Mouse (Mus musculus): Measurements from ENCODE around the gene B430306N03Rik.
"Not testable (repeated sequence)": the region's sequence is repeated elsewhere in the genome, so short reads cannot be mapped to it uniquely, and the experiment has no call there.

B430306N03Rik gene

GRCm38 (mm10) chr17:48312124-48312523 lies 3.8 kb upstream of the B430306N03Rik start:
- no peak for DNase-seq (ENCODE audit: low spot score in 2 of 2)

DNA sequence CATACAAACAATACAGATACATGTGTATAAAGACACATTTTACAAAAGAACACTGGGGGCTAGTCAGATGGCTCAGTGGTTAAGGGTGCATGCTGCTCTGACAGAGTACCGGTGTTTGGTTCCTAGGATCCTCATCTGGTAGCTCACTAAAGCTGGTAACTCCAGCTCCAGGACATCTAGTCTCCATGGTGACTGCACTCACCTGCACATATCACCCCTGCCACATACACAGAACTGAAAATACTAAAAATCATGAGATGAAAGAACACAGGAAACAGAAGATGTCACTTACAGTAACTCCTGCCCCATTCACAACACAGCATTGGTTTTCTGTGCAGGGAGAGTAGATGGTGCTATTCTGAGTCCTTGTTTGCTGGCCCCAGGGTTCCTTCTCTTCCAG lies 2.7 kb downstream of the B430306N03Rik start:
- no peak for DNase-seq (ENCODE audit: low spot score in 2 of 2)

DNA sequence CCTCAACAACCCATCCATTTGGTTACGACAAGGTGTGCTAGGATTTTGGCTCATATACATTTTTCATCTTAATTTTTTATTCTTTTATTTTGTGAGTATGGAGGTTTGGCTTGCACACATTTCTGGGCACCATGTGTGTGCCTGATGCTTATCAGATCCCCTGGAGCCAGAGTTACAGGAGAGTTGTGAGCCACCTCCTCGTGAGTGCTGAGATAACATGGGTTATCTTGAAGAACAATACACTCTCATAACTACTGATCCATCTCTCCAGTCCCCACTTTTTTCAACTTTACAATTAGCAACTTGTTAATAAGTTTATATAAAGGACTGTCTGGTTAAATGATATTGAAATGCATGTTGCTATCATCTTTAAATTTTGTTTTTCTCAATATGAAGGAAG lies 5.3 kb downstream of the B430306N03Rik start:
- no peak for DNase-seq (ENCODE audit: low spot score in 2 of 2)

- no peak for DNase-seq (ENCODE audit: low spot score in 2 of 2)
These were observed 7.3 kb downstream of the B430306N03Rik start for GRCm38 (mm10) chr17:48323236-48323635.

GRCm38 (mm10) chr17:48324258-48324657 lies 8.3 kb downstream of the B430306N03Rik start:
- no peak for DNase-seq (ENCODE audit: low spot score in 2 of 2)

- no peak for DNase-seq (ENCODE audit: low spot score in 2 of 2)
These were observed 9.2 kb downstream of the B430306N03Rik start for GRCm38 (mm10) chr17:48325093-48325492.

- no peak for DNase-seq (ENCODE audit: low spot score in 2 of 2)
These were observed 9.7 kb downstream of the B430306N03Rik start for GRCm38 (mm10) chr17:48325638-48326037.

- peak; percentile 22 to 37 for DNase-seq (ENCODE audit: low spot score in 2 of 2)
These were observed 10.7 kb downstream of the B430306N03Rik start for GRCm38 (mm10) chr17:48326656-48327055.

DNA sequence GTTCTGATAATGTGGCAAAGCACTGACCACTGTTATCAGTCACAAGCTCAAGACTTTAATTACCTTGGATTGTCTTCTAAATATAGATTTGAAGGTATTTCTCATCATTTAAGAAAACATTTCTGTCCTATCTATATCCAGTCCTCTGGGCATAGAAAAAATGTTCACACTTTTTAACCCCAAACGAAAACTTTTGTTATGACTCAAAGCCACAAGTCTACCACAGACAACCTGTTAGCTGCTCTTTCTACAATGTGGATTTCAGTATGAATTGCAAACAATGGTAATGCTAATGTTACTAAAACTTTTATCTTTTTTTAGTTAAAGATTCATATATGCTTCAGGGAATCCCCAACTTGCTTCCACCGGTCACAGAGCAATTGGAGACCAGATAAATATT lies 16.6 kb downstream of the B430306N03Rik start:
- no peak for DNase-seq (ENCODE audit: low spot score in 2 of 2)

- DNase-seq (ENCODE audit: low spot score in 2 of 2), result no peak
These were observed 18.2 kb downstream of the B430306N03Rik start for GRCm38 (mm10) chr17:48334186-48334585.

GRCm38 (mm10) chr17:48336857-48337256 lies 20.9 kb downstream of the B430306N03Rik start:
- DNase-seq (ENCODE audit: low spot score in 2 of 2), result peak; percentile 84 to 87

GRCm38 (mm10) chr17:48340267-48340666 lies 24.3 kb downstream of the B430306N03Rik start:
- no peak for DNase-seq (ENCODE audit: low spot score in 2 of 2)

DNA sequence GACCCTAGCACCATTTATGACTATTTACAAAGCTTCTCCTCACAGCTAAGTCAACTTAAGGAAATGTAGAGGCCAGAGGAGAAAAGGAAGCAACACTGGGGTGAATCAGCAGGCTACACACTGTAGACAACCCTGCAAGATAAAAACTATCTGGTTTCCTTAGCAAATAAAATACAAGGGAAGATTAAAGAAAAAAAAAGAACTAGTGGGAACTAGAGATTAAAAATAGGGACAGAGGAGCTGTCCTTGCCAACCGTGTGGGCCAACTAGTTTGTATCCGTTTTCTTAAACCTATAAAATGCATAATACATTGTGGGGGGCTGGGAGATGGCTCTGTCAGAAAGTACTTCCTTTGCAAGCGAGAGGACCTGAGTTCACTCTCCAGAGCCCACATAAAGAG lies 26.0 kb downstream of the B430306N03Rik start:
- DNase-seq (ENCODE audit: low spot score in 2 of 2), result no peak

- DNase-seq (ENCODE audit: low spot score in 2 of 2), result no peak
These were observed 27.1 kb downstream of the B430306N03Rik start for GRCm38 (mm10) chr17:48343065-48343464.

DNA sequence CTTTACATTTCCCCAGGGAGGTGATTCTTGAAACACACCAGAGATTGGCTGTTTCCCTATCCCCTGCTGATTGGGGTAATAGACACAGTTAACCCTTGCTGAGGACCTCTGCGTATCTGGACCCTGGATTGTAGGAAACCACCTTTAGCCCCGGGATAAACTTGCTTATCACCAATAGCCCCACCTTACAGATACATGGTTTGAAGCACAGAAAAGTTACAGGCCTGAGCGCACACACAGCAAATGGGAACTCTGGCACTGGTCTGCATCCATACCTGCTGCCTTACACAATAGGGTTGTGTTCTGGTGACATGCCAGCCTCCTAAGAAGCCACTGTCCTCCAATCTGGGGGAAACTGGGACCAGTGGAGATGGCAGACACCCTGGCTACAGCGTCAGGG lies 29.9 kb downstream of the B430306N03Rik start:
- no peak for DNase-seq (ENCODE audit: low spot score in 2 of 2)

DNA sequence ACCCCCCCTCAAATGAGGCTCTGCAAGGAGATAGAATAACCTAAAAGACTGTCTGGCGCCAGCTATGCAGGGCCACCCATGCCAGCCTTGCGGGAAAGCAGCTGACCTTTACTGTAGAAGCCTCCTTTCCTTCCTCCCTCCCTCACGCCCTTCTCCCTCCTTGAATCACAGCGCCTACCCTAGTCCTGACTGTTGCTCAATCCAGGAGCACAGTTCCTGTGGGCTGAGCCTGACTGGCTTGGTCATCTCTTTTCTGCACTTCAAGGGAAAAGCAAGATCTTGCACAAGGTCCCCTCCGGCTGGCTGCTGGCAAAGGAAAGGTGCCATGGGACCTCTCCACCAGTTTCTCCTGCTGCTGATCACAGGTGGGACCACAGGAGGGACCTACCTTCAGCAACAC lies 30.3 kb downstream of the B430306N03Rik start, which contains the start of gene Trem2:
TSS of gene Trem2 (plus strand) at position 171 of the 400 bp plus-strand sequence.
- no peak for DNase-seq (ENCODE audit: low spot score in 2 of 2)

DNA sequence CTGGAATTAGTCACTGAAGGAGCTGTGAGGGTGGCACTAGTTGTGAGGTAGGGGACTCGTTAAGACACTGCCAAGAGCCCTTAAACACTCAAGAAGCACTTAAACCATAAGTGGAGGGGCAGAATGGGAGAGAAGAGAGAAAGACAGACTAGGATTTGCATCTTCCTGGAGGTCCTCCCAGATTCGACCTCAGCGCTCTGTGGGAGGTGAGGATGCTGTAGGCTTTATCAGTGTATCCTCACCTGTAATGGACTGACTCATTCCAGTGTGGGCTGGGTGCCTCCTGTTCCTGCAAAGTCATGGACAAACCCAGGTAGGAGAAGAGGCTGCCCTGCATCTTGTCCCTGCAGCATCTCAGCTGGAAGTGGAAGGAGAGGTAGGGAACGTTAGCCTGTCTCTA lies 30.9 kb downstream of the B430306N03Rik start:
- no peak for DNase-seq (ENCODE audit: low spot score in 2 of 2)

GRCm38 (mm10) chr17:48347287-48347686 lies 31.3 kb downstream of the B430306N03Rik start:
- DNase-seq (ENCODE audit: low spot score in 2 of 2), result no peak

DNA sequence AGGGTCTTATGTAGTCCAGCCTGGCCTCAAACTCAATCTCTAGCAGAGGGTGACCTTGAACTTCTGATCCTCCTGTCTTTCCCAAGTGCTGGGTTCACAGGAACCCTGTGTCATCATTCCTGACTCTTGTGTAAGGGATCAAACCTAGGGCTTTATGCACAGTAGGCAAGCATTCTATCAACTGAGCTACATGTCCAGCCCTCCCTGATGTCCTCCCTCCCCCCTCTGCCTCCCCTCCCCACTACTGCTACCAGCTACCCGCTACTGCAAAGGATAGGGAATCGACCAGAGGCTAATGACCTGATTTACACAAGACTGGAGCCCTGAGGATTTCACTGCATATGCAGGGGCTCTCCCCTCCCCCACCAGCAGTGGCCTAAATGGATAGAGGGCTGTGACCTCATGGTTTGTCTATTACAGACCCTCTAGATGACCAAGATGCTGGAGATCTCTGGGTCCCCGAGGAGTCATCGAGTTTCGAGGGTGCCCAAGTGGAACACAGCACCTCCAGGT lies 34.8 kb downstream of the B430306N03Rik start:
- DNase-seq (ENCODE audit: low spot score in 2 of 2), result no peak

- DNase-seq (ENCODE audit: low spot score in 2 of 2), result not testable (repeated sequence)
These were observed 37.0 kb downstream of the B430306N03Rik start for GRCm38 (mm10) chr17:48352976-48353375.

GRCm38 (mm10) chr17:48355822-48356221 lies 39.9 kb downstream of the B430306N03Rik start:
- no peak for DNase-seq (ENCODE audit: low spot score in 2 of 2)

DNA sequence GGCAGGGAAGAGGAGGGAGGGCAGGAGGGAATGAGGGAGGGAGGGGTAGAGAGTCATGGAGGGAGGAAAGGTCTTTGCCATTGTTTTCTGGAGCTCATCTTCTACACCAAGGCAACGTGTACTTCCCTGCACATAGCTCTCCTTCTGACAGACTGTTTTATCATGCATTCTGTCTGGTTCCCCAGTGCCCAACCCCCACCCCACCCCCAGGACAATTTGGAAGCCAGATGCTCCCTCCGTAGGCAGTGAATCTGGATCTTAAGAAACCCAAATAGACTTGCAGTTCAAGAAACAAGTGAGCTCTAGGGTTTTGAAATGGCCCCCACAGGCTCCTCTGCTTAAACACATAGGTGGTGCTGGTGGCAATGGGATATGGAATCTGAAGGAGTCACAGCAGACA lies 42.0 kb downstream of the B430306N03Rik start:
- no peak for DNase-seq (ENCODE audit: low spot score in 2 of 2)

DNA sequence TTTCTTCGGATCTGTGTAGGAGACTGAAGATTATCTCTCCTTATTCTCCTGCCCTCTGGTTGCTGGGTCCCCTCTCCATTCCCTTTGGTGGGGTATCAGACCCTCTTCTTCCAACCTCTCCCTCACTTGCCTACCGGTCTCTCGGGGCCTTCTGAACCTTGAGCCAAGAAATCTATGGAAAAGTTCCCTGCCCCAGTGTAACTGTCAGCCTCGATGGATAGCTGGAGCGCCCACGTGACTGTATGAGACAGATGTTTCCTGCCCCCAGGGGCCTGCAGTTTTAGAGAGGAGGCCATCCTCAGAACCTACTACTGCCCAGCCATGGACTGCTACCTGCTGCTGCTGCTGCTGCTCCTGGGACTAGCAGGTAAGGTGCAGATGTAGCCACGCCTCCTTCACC lies 43.7 kb downstream of the B430306N03Rik start, which contains the start of gene Treml1:
TSS of gene Treml1 (plus strand) at position 301 of the 400 bp plus-strand sequence.
- no peak for DNase-seq (ENCODE audit: low spot score in 2 of 2)

DNA sequence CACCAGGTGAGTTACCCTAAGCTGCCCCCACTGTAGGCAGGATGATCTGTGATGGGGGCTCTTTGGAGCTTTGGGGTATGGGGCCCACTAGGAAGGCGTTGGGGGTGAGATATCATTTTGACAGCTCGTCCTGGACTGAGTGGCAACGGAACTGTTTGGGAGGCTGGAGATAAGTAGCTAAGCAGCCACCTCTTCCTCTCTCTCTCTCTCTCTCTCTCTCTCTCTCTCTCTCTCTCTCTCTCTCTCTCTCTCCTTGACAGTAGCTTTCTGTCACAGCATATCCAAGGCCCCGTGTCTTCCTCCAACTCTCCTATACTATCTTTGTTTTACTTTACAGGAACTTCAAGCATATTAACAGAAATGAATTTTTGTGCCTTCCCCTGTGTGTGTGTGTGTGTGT lies 44.5 kb downstream of the B430306N03Rik start:
- DNase-seq (ENCODE audit: low spot score in 2 of 2), result no peak
